Mouse (Mus musculus): ENCODE measurements at regions not wholly inside any gene's neighbourhood (a gene's known extent, or its start where the extent isn't known, plus 50 kb on each side); places are given as distances from the start of the nearest gene placed in this dataset.

DNA sequence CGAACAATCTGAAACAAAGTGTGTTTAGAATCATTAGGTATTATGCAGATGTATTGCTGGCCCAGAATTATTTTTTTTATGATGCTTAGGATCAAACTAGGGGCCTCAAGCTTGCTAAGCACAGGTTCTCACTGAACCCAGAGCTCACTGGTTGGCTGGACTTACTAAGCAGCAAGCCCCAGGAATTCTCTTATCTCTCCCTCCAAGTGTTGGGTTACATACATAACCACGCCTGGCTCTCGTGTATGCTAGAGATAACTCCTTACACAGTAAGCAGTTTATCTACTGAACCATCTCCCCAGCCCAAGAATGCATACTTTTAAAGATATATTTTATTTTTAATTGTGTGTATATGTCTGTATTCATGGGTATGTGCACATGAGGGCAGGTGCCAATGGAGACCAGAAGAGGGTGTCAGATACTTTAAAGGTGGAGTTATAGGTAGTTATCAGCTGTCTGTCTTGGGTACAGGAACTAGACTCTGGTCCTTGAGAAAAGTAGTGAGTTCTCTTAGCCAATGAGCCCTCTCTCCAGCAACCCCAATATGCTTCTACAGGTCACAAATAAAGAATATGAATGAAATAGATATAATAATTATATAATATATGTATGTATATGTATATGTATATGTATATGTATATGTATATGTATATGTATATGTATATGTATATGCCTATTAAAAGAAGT, 86.0 kb upstream of the Xpo1 start:
- no peak for ATAC-seq (ENCODE audit: low FRiP score, low TSS enrichment)
- WGBS: 68% methylated on average over 3 of the region's 3 CpGs

DNA sequence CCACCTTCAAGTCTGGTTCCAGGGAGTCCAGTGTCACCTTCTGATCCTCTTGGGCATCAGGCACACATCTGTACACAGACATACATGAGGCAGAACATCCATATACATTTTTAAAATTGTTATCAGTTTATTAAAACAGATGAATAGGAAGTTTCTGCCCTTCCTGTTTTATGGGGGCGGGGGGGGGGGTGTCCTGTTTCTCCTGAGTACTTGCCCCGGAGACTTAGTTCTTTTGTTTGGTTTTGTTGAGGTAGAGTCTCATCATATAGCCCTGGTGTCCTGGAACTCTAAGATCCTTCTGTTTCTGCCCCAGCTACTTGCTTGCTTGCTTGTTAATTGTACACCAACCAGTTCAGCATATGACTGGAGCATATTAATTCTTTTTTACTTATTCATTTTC, 85.0 kb upstream of the Xpo1 start:
- WGBS: 51% methylated on average over 2 of the region's 2 CpGs
- H3K27ac ChIP-seq (ENCODE audit: low read length): no peak overlapping the region
- no peaks in the 10 kb centered on the region for H3K4me1 ChIP-seq (ENCODE audit: insufficient read depth, low read length)
- ATAC-seq (ENCODE audit: low FRiP score, low TSS enrichment): no peak
- no peaks in the 10 kb centered on the region for H3K36me3 ChIP-seq (ENCODE audit: insufficient read depth, low read length)
- no peak overlapping the region for H3K4me2 ChIP-seq (replicated peaks; ENCODE audit: low read depth, low read length)
- no peak overlapping the region for H3K9ac ChIP-seq (replicated peaks; ENCODE audit: low read length)
- no peaks in the 10 kb centered on the region for H3K9me3 ChIP-seq (ENCODE audit: low read length)
- no peaks in the 10 kb centered on the region for H3K27me3 ChIP-seq (ENCODE audit: insufficient read depth, low read length)
- no peak overlapping the region for H3K4me3 ChIP-seq (ENCODE audit: low read length)

More for the DNA sequence above, 86.0 kb upstream of the Xpo1 start:
- no peak overlapping the region for H3K9ac ChIP-seq (replicated peaks; ENCODE audit: low read length)
- no peaks in the 10 kb centered on the region for H3K4me1 ChIP-seq (ENCODE audit: insufficient read depth, low read length)
- H3K27me3 ChIP-seq (ENCODE audit: insufficient read depth, low read length): no peaks in the 10 kb centered on the region
- no peak overlapping the region for H3K4me3 ChIP-seq (ENCODE audit: low read length)
- no peak overlapping the region for H3K27ac ChIP-seq (ENCODE audit: low read length)
- no peaks in the 10 kb centered on the region for H3K9me3 ChIP-seq (ENCODE audit: low read length)
- no peak overlapping the region for H3K4me2 ChIP-seq (replicated peaks; ENCODE audit: low read depth, low read length)
- no peaks in the 10 kb centered on the region for H3K36me3 ChIP-seq (ENCODE audit: insufficient read depth, low read length)

DNA sequence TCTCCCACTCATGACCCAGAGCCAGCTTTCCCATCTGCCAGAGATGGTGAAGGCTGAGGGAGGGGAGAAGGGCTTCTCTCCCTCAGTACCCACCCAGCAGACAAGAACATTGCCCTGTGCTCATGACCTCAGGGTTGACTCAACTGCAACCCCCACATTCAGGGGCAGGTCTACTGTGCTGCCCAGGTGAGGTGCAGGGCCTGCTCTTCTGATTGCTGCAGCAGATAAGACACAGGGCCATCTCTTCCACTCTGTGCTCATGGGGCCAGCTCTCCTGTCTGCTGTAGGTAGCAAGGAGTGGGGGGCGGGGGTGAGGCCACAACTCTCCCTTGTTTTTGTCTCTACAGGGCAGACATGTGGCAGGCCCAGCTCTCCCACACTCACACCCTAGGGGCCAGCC, 84.1 kb upstream of the Xpo1 start:
- Histone ChIP-seq H3K4me1 (ENCODE audit: insufficient read depth, low read length) (no peaks in the 10 kb centered on the region), H3K36me3 (ENCODE audit: insufficient read depth, low read length) (no peaks in the 10 kb centered on the region), H3K27ac (ENCODE audit: low read length) (no peak overlapping the region), H3K9me3 (ENCODE audit: low read length) (no peaks in the 10 kb centered on the region), H3K4me3 (ENCODE audit: low read length) (no peak overlapping the region), H3K27me3 (ENCODE audit: insufficient read depth, low read length) (no peaks in the 10 kb centered on the region), H3K9ac (replicated peaks; ENCODE audit: low read length) (no peak overlapping the region), H3K4me2 (replicated peaks; ENCODE audit: low read depth, low read length) (no peak overlapping the region)
- WGBS: 83% methylated on average over 1 of the region's 1 CpGs
- peak; percentile 70 for ATAC-seq (ENCODE audit: low FRiP score, low TSS enrichment)

DNA sequence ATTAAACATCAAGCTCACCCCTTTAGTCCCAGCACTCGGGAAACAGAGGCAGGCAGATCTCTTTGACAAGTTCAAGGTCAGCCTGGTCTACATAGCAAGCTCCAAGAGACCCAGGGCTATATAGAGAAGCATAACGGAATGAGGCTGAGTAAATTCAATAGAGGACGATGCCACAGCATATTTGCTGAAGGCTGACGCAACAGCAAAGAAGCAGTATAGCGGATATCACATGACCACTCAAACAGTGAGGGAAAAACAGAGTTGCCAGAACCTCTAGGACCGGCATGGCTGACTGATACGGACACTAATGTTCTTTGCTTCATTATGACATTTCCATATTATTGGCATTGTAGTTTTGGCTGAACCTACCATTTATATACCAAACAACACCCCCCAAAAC, 74.2 kb upstream of the Xpo1 start:
- ATAC-seq (ENCODE audit: low FRiP score, low TSS enrichment): no peak
- no peak overlapping the region for H3K9ac ChIP-seq (replicated peaks; ENCODE audit: low read length)
- no peaks in the 10 kb centered on the region for H3K27me3 ChIP-seq (ENCODE audit: insufficient read depth, low read length)
- peaks cover 8% of the 10 kb centered on the region for H3K9me3 ChIP-seq (ENCODE audit: low read length)
- no peaks in the 10 kb centered on the region for H3K36me3 ChIP-seq (ENCODE audit: insufficient read depth, low read length)
- no peak overlapping the region for H3K4me2 ChIP-seq (replicated peaks; ENCODE audit: low read depth, low read length)
- WGBS: 89% methylated on average over 7 of the region's 7 CpGs
- no peak overlapping the region for H3K4me3 ChIP-seq (ENCODE audit: low read length)
- no peak overlapping the region for H3K27ac ChIP-seq (ENCODE audit: low read length)
- no peaks in the 10 kb centered on the region for H3K4me1 ChIP-seq (ENCODE audit: insufficient read depth, low read length)

DNA sequence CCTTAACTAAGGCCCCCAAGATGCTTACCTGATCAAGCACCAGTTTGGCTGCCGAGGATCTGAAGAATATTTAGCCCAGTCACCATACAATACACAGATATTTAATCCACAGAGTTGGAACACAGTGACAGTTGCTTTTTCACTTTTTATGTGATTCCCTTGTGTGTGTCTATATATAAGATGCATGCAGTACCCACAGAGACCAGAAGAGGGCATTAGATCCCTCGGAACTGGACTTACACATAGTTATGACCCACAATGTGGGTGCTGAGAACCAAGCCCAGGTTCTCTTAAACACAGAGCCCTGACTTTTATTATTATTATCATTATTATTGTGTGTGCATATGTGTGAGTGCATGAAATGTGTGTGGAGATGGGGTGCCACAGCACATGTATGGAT, 70.6 kb upstream of the Xpo1 start:
- no peaks in the 10 kb centered on the region for H3K36me3 ChIP-seq (ENCODE audit: insufficient read depth, low read length)
- no peaks in the 10 kb centered on the region for H3K4me1 ChIP-seq (ENCODE audit: insufficient read depth, low read length)
- no peak for ATAC-seq (ENCODE audit: low FRiP score, low TSS enrichment)
- WGBS: 89% methylated on average over 2 of the region's 2 CpGs
- H3K27ac ChIP-seq (ENCODE audit: low read length): no peak overlapping the region
- H3K9ac ChIP-seq (replicated peaks; ENCODE audit: low read length): no peak overlapping the region
- no peaks in the 10 kb centered on the region for H3K27me3 ChIP-seq (ENCODE audit: insufficient read depth, low read length)
- peaks cover 8% of the 10 kb centered on the region for H3K9me3 ChIP-seq (ENCODE audit: low read length)
- no peak overlapping the region for H3K4me2 ChIP-seq (replicated peaks; ENCODE audit: low read depth, low read length)
- no peak overlapping the region for H3K4me3 ChIP-seq (ENCODE audit: low read length)

DNA sequence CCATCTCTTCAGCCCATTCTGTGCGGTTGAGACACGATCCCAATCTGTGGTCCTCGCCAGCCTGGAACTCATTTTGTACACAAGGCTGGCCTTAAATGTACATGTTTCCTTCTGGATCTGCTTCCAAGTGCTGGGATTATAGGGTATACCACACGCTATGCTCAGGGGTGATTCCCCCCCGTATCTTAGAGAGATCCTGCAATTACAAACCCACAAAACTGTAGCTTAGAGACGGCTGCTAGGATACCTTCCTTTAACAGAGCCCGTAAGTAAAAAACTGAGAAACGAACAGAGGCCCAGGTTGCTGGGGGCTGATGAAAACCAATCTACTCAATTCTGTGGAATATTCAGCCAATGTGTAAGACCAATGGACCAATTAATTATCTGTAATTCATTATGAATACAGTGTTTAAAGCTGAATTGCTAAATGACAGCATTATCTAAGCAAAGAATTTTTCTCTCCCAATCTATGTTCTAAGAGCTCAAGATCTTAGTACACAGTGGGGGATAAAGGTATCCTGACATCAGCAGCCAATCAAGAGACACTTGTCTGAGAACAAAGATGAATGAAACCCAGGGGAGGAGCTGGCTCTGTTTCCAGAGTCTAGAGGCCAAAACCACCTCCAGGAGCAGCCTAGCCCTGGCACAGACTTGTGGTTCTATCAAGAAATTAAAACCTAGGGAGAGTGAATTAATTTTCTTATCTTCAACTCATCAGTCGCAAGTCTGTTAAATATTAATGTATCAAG, 54.0 kb upstream of the Xpo1 start:
- no peak for ATAC-seq (ENCODE audit: low FRiP score, low TSS enrichment)
- Histone ChIP-seq H3K27ac (ENCODE audit: low read length) (no peak overlapping the region), H3K4me1 (ENCODE audit: insufficient read depth, low read length) (no peaks in the 10 kb centered on the region), H3K36me3 (ENCODE audit: insufficient read depth, low read length) (no peaks in the 10 kb centered on the region), H3K4me2 (replicated peaks; ENCODE audit: low read depth, low read length) (no peak overlapping the region), H3K27me3 (ENCODE audit: insufficient read depth, low read length) (no peaks in the 10 kb centered on the region), H3K4me3 (ENCODE audit: low read length) (no peak overlapping the region), H3K9me3 (ENCODE audit: low read length) (no peaks in the 10 kb centered on the region), H3K9ac (replicated peaks; ENCODE audit: low read length) (no peak overlapping the region)
- WGBS: 89% methylated on average over 9 of the region's 9 CpGs

DNA sequence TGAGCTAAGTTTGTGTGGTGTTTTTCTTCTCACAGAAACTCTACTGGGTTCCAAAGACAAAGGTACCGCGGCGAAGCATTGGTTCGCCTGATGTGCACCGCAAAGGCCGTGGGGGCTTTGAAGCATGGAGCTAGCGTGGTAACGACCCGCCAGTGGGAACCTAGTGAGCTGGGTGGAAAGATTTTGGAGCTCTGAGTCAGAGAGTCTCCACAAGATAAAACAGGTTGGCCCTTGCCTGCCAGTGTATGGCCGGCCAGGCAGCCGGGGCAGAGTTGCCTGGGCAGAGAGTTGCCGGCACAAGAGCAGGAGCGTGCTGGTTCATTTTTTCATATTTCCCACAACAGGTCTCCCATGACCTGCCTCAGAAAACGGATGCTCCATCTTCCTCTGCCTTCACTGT, 52.3 kb upstream of the Xpo1 start:
- Histone ChIP-seq H3K9ac (replicated peaks; ENCODE audit: low read length) (no peak overlapping the region), H3K36me3 (ENCODE audit: insufficient read depth, low read length) (no peaks in the 10 kb centered on the region), H3K4me3 (ENCODE audit: low read length) (no peak overlapping the region), H3K27ac (ENCODE audit: low read length) (no peak overlapping the region), H3K4me1 (ENCODE audit: insufficient read depth, low read length) (no peaks in the 10 kb centered on the region), H3K4me2 (replicated peaks; ENCODE audit: low read depth, low read length) (no peak overlapping the region), H3K9me3 (ENCODE audit: low read length) (no peaks in the 10 kb centered on the region), H3K27me3 (ENCODE audit: insufficient read depth, low read length) (no peaks in the 10 kb centered on the region)
- ATAC-seq (ENCODE audit: low FRiP score, low TSS enrichment): no peak
- WGBS: 88% methylated on average over 14 of the region's 14 CpGs

DNA sequence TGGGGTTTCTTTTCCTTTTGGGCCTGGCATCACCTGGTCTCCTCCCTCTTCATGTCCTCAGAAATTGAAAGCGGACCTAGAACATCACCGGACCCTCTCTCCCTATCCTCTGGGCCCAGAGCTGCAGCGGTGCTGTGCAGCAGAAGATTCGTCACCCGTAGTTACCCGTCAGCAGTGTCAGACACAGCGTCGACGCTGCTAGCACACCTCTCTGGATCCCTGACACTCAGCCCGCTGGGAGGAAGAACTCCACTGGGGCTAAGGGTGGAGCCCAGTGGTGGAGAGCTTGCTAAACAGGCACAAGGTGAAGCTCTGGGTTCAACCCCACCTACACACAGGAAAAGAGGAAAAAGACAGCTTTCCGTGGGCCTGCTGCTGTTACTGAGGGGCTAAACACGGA, 51.8 kb upstream of the Xpo1 start:
- H3K4me2 ChIP-seq (replicated peaks; ENCODE audit: low read depth, low read length): no peak overlapping the region
- no peaks in the 10 kb centered on the region for H3K9me3 ChIP-seq (ENCODE audit: low read length)
- H3K27ac ChIP-seq (ENCODE audit: low read length): no peak overlapping the region
- no peak overlapping the region for H3K9ac ChIP-seq (replicated peaks; ENCODE audit: low read length)
- no peak for ATAC-seq (ENCODE audit: low FRiP score, low TSS enrichment)
- no peaks in the 10 kb centered on the region for H3K36me3 ChIP-seq (ENCODE audit: insufficient read depth, low read length)
- H3K4me1 ChIP-seq (ENCODE audit: insufficient read depth, low read length): no peaks in the 10 kb centered on the region
- no peaks in the 10 kb centered on the region for H3K27me3 ChIP-seq (ENCODE audit: insufficient read depth, low read length)
- no peak overlapping the region for H3K4me3 ChIP-seq (ENCODE audit: low read length)
- 77% methylated on average over 12 of the region's 12 CpGs for WGBS
